ENCODE assay signal across 16 mouse cellular contexts in genomic region chr17:49648970-49649369, GRCm38 (mm10). TPM values are rescaled to one million over a fixed set of nuclear protein-coding genes. Genes with fewer than 3 reads are reported as not detected.
"Had no signal": no experiment of that assay in that cellular context is flagged by ENCODE, and none has a peak within 500 bp of the region (broad histone marks: within the 10 kb centered on the region; RNA-seq: fewer than 3 reads in every experiment).

No protein-coding gene starts in this region.

- H3K4me2 ChIP-seq: kidney, embryonic 15.5 days; liver, embryonic 12.5 days; midbrain, embryonic 12.5 days; neural tube, embryonic 13.5 days had no signal

- H3K4me1 ChIP-seq: kidney, embryonic 15.5 days; liver, embryonic 12.5 days; neural tube, embryonic 13.5 days had no signal

- H3K9me3 ChIP-seq: neural tube, embryonic 13.5 days had no signal

- DNase-seq: kidney, adult 2 months; kidney, postnatal 14 days; lung, postnatal 36 days; retina, postnatal 1 day; right cerebral cortex, postnatal 4 days; spleen, adult 18-20 months; thymus, adult 18-20 months; thymus, postnatal 14 days had no signal

- H3K27me3 ChIP-seq: kidney, embryonic 15.5 days; liver, embryonic 12.5 days; midbrain, embryonic 12.5 days; neural tube, embryonic 13.5 days had no signal

- H3K4me3 ChIP-seq: kidney, embryonic 15.5 days; left cerebral cortex, adult 2 months; liver, embryonic 12.5 days; midbrain, embryonic 12.5 days; neural tube, embryonic 13.5 days had no signal

- H3K27ac ChIP-seq: hindbrain, postnatal 0 days; kidney, embryonic 15.5 days; left cerebral cortex, adult 2 months; liver, embryonic 12.5 days; midbrain, embryonic 12.5 days; neural tube, embryonic 13.5 days had no signal

- H3K36me3 ChIP-seq: kidney, embryonic 15.5 days; liver, embryonic 12.5 days; midbrain, embryonic 12.5 days; neural tube, embryonic 13.5 days had no signal

- H3K9ac ChIP-seq: kidney, embryonic 15.5 days; liver, embryonic 12.5 days; midbrain, embryonic 12.5 days; neural tube, embryonic 13.5 days had no signal

- ATAC-seq: hindbrain, postnatal 0 days; liver, embryonic 12.5 days; midbrain, embryonic 16.5 days had no signal

RNA-seq across cellular contexts. Expression of gene Kif6, which starts 34.0 kb away (rescaled TPM):
- total RNA-seq: megakaryocyte, adult 5-6 weeks had no signal
